In genomic region chr14:75583870-75584269, GRCm38 (mm10) we compare ENCODE assay signal across 27 mouse cellular contexts. TPM values are rescaled to one million over a fixed set of nuclear protein-coding genes. Genes with fewer than 3 reads are reported as not detected.
DNase-seq lines count a peak whose midpoint lies in the region; ATAC-seq and TF ChIP-seq lines count a peak whose summit lies in the region.
"Had no signal": no experiment of that assay in that cellular context is flagged by ENCODE, and none has a peak within 500 bp of the region (broad histone marks: within the 10 kb centered on the region; RNA-seq: fewer than 3 reads in every experiment).

No protein-coding gene starts in this region.

- H3K4me2 ChIP-seq in intestine, embryonic 15.5 days (replicated peaks): no peak overlapping the region
- H3K4me2 ChIP-seq in intestine, postnatal 0 days (replicated peaks; ENCODE audit: low read depth): no peak overlapping the region
- H3K4me2 ChIP-seq: embryonic facial prominence, embryonic 12.5 days; embryonic facial prominence, embryonic 15.5 days; heart, embryonic 12.5 days; heart, embryonic 15.5 days; hindbrain, embryonic 12.5 days; hindbrain, embryonic 15.5 days had no signal

- H3K27me3 ChIP-seq in intestine, embryonic 15.5 days (replicated peaks): no peaks in the 10 kb centered on the region
- H3K27me3 ChIP-seq in intestine, postnatal 0 days (replicated peaks; ENCODE audit: control insufficient read depth, insufficient read depth, low read length): no peaks in the 10 kb centered on the region
- no peaks in the 10 kb centered on the region for H3K27me3 ChIP-seq in kidney, adult 2 months (replicated peaks; ENCODE audit: control insufficient read depth, insufficient read depth, low read length)
- H3K27me3 ChIP-seq: embryonic facial prominence, embryonic 12.5 days; embryonic facial prominence, embryonic 15.5 days; heart, embryonic 12.5 days; heart, embryonic 15.5 days; hindbrain, embryonic 12.5 days; hindbrain, embryonic 15.5 days had no signal

- no peak for TF ChIP-seq CTCF in intestine, postnatal 0 days (IDR thresholded peaks at IDR 0.05; ENCODE audit: low read depth)
- TF ChIP-seq CTCF in kidney, adult 2 months (conservative IDR thresholded peaks at IDR 0.05; ENCODE audit: insufficient read depth, insufficient read length, low read depth, low read length): no peak

- H3K36me3 ChIP-seq in intestine, embryonic 15.5 days: no peaks in the 10 kb centered on the region
- H3K36me3 ChIP-seq in intestine, postnatal 0 days (ENCODE audit: control insufficient read depth, insufficient read depth): no peaks in the 10 kb centered on the region
- H3K36me3 ChIP-seq in kidney, adult 2 months (ENCODE audit: control insufficient read depth, insufficient read depth, low read length): no peaks in the 10 kb centered on the region
- H3K36me3 ChIP-seq: embryonic facial prominence, embryonic 12.5 days; embryonic facial prominence, embryonic 15.5 days; heart, embryonic 12.5 days; heart, embryonic 15.5 days; hindbrain, embryonic 12.5 days; hindbrain, embryonic 15.5 days had no signal

- no peak overlapping the region for H3K4me3 ChIP-seq in intestine, embryonic 15.5 days (replicated peaks)
- H3K4me3 ChIP-seq in intestine, postnatal 0 days (ENCODE audit: low read depth, low read length): no peak overlapping the region
- no peak overlapping the region for H3K4me3 ChIP-seq in kidney, adult 2 months (ENCODE audit: insufficient read depth, low read depth, low read length)
- H3K4me3 ChIP-seq: embryonic facial prominence, embryonic 12.5 days; embryonic facial prominence, embryonic 15.5 days; heart, embryonic 12.5 days; heart, embryonic 15.5 days; hindbrain, embryonic 12.5 days; hindbrain, embryonic 15.5 days had no signal

- no peak overlapping the region for H3K9ac ChIP-seq in intestine, embryonic 15.5 days
- H3K9ac ChIP-seq in intestine, postnatal 0 days (ENCODE audit: low read depth, low read length): no peak overlapping the region
- H3K9ac ChIP-seq: embryonic facial prominence, embryonic 12.5 days; embryonic facial prominence, embryonic 15.5 days; forebrain, postnatal 0 days; heart, embryonic 12.5 days; heart, embryonic 15.5 days; hindbrain, embryonic 12.5 days; hindbrain, embryonic 15.5 days had no signal

- peak; percentile 69 for ATAC-seq in frontal cortex, adult (ENCODE audit: low TSS enrichment)
- peak; percentile 53; the same call in 1 of the 2 replicates for ATAC-seq in intestine, embryonic 15.5 days
- ATAC-seq in intestine, postnatal 0 days: no peak
- ATAC-seq: forebrain, embryonic 14.5 days; forebrain, postnatal 0 days had no signal

- no peaks in the 10 kb centered on the region for H3K9me3 ChIP-seq in intestine, embryonic 15.5 days
- no peaks in the 10 kb centered on the region for H3K9me3 ChIP-seq in intestine, postnatal 0 days (ENCODE audit: control insufficient read depth)
- H3K9me3 ChIP-seq: embryonic facial prominence, embryonic 12.5 days; embryonic facial prominence, embryonic 15.5 days; heart, embryonic 12.5 days; heart, embryonic 15.5 days; hindbrain, embryonic 12.5 days; hindbrain, embryonic 15.5 days had no signal

- WGBS in intestine, embryonic 15.5 days: 67% methylated on average over 12 of the region's 12 CpGs
- WGBS in intestine, postnatal 0 days: 74% methylated on average over 12 of the region's 12 CpGs
- WGBS in kidney, adult 2 months: 70% methylated on average over 12 of the region's 12 CpGs

- DNase-seq in frontal cortex, postnatal 10 days (ENCODE audit: low spot score in 2 of 2): no peak
- DNase-seq in kidney, adult 2 months: peak; percentile 4
- DNase-seq in kidney, postnatal 10 days: no peak
- DNase-seq in right cerebral cortex, postnatal 14 days: peak; percentile 7
- DNase-seq in right cerebral cortex, adult 2 months (ENCODE audit: low spot score in 2 of 2): no peak
- DNase-seq: adrenal gland, postnatal 10 days; adrenal gland, postnatal 36 days; cerebellum, adult 11 months; cerebellum, adult 2 months; cerebellum, adult 9-11 months; cerebellum, postnatal 25 days; forebrain, postnatal 0 days; gastrocnemius, postnatal 10 days; gastrocnemius, postnatal 36 days; heart, postnatal 10 days; heart, postnatal 36 days had no signal

- TF ChIP-seq POLR2A in kidney, adult 2 months (IDR thresholded peaks at IDR 0.05; ENCODE audit: low read depth, low read length): no peak

- no peak overlapping the region for H3K27ac ChIP-seq in intestine, embryonic 15.5 days
- H3K27ac ChIP-seq in intestine, postnatal 0 days (ENCODE audit: low read depth, low read length): no peak overlapping the region
- H3K27ac ChIP-seq in kidney, adult 2 months (ENCODE audit: insufficient read depth, low read depth, low read length): no peak overlapping the region
- H3K27ac ChIP-seq: embryonic facial prominence, embryonic 12.5 days; embryonic facial prominence, embryonic 15.5 days; heart, embryonic 15.5 days; hindbrain, embryonic 12.5 days; hindbrain, embryonic 15.5 days had no signal

- H3K4me1 ChIP-seq in intestine, embryonic 15.5 days (replicated peaks): no peaks in the 10 kb centered on the region
- no peaks in the 10 kb centered on the region for H3K4me1 ChIP-seq in intestine, postnatal 0 days (replicated peaks; ENCODE audit: control insufficient read depth, insufficient read depth, low read length)
- H3K4me1 ChIP-seq in kidney, adult 2 months (ENCODE audit: control insufficient read depth, insufficient read depth, low read length): no peaks in the 10 kb centered on the region
- H3K4me1 ChIP-seq: embryonic facial prominence, embryonic 12.5 days; embryonic facial prominence, embryonic 15.5 days; heart, embryonic 12.5 days; heart, embryonic 15.5 days; hindbrain, embryonic 12.5 days; hindbrain, embryonic 15.5 days had no signal

RNA-seq across cellular contexts. Expression of gene Spert, which starts 9.0 kb away (rescaled TPM):
- not detected in 2 replicates for polyA plus RNA-seq in intestine, embryonic 15.5 days (2015; fragmentation: Nextera tagmentation; extraction: Ambion mirVana)
- not detected in 2 replicates for polyA plus RNA-seq in intestine, postnatal 0 days (2015; fragmentation: Nextera tagmentation; extraction: Ambion mirVana)
- polyA plus RNA-seq in kidney, adult 2 months (2012; rRNA removed): 0.27 and 0.69 TPM in 2 replicates
- polyA plus RNA-seq: cerebellum, adult 2 months; embryonic facial prominence, embryonic 12.5 days; embryonic facial prominence, embryonic 15.5 days; forebrain, embryonic 11.5 days; forebrain, embryonic 14.5 days; forebrain, postnatal 0 days; heart, embryonic 12.5 days; heart, embryonic 15.5 days; hindbrain, embryonic 12.5 days; hindbrain, embryonic 15.5 days had no signal

RNA-seq across cellular contexts. Expression of gene Erich6b, which starts 58.2 kb away (rescaled TPM):
- not detected in 2 replicates for polyA plus RNA-seq in intestine, embryonic 15.5 days (2015; fragmentation: Nextera tagmentation; extraction: Ambion mirVana)
- polyA plus RNA-seq in intestine, postnatal 0 days (2015; fragmentation: Nextera tagmentation; extraction: Ambion mirVana): not detected in 2 replicates
- polyA plus RNA-seq in kidney, adult 2 months (2012; rRNA removed): not detected in 2 replicates
- polyA plus RNA-seq: cerebellum, adult 2 months; embryonic facial prominence, embryonic 12.5 days; embryonic facial prominence, embryonic 15.5 days; forebrain, embryonic 11.5 days; forebrain, embryonic 14.5 days; forebrain, postnatal 0 days; heart, embryonic 12.5 days; heart, embryonic 15.5 days; hindbrain, embryonic 12.5 days; hindbrain, embryonic 15.5 days had no signal

Comparison
In these comparisons a context has a peak if more than half of its experiments do, and no peak if none do; other contexts are left out.
1. DNase-seq: peak in kidney, adult 2 months (single experiment) and right cerebral cortex, postnatal 14 days (single experiment); none in frontal cortex, postnatal 10 days (0 of 2), kidney, postnatal 10 days (single experiment) and right cerebral cortex, adult 2 months (0 of 2).